Mouse (Mus musculus): ENCODE data around the gene Hivep3.

The Hivep3 gene

DNA sequence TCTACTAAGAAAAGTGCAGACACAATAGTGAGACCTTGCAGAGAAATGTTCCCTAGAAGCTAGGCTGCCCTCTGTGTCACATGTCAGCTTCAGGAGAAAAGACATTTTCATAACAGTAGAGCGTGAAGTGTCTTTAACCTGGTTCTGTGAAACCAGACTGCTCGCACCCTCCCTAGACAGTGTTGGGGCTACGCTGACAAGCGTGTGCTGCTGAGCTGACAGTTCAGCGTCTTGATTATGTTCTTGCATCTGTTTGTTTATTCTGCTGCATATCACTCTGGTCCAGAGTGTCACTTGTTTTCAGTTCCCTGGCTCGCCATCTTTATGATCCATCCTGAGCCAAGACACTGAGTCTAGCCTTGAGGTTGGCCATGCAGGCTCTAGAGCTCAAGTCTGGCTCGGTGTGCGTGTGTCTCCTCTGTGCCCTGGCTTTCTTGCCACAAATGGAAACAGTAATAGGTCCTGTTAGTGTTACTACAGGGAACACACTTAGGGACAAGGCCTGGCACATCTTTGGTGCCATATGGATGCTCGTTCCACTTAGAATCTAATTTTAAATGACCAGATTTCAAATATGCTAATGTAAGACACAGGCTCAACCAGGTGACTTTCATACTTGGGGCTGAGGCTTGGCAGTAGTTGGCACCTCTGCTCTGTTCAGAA is 28.0 kb downstream of the Hivep3 start:
- no peak for DNase-seq (ENCODE audit: low spot score)

GRCm38 (mm10) chr4:119762171-119762570 is 28.6 kb downstream of the Hivep3 start:
- DNase-seq (ENCODE audit: low spot score), result no peak

DNA sequence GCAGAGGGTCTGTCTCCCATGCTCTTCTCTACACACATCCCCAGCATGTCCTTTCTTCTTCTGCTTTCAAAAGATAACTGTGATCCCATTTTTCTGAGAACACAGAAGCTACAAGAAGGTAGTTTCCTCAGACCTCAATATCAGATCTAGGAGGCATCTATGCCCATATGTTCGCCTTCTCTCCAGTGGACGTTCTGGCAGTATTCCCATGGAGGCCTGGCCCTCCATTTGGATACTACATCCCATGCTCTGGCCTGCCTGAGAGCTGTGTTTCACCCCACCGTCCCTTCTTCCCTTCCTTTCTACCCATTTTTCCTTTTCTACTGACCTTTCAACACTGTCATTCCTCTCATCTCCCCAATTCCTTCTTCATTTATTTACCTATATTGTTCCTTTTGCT is 34.5 kb downstream of the Hivep3 start:
- no peak for DNase-seq (ENCODE audit: low spot score)

GRCm38 (mm10) chr4:119775913-119776312 is 42.3 kb downstream of the Hivep3 start:
- no peak for DNase-seq (ENCODE audit: low spot score)

DNA sequence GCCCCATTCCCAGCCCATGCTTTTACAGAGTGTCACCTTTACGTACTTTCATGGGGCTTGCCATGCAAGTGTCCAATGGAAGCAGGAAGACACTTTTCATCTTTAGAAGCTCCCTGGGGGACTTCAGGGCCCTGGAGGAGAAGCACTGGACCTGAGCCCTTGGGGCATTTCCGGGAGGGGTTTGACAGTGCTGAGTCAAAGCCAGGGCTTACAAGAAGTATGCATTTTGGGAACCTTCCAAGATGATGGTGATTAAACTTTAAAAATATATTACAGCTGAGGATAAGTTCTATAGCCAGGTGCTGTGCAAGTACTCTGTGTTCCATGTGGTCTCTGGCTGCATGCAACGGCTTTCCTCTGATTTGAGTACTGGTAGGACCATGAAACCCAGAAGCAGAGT is 43.6 kb downstream of the Hivep3 start:
- no peak for DNase-seq (ENCODE audit: low spot score)

GRCm38 (mm10) chr4:119779561-119780400 is 46.2 kb downstream of the Hivep3 start:
- peak; percentile 17 for DNase-seq (ENCODE audit: low spot score)

DNA sequence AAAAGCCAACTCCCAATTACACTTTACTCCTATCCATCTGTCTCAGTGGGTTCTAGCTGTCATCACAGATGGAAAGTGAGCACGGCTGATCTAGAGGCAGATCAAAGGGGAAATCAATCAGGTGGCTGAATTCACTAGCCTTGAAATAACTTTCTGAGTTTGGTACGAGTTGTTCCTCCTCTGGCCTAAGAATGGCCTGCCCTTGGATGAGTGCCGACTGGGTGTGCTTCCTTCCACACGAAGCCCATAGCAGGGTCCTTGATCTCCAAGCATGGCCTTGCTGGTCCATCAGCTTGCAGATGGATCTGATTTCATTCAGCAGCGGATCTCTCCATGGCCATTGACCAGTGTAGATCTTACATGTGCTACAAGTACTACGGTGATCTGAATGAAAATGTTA is 47.3 kb downstream of the Hivep3 start:
- DNase-seq (ENCODE audit: low spot score), result no peak

GRCm38 (mm10) chr4:119784959-119785358 is 51.4 kb downstream of the Hivep3 start:
- DNase-seq (ENCODE audit: low spot score), result no peak

DNA sequence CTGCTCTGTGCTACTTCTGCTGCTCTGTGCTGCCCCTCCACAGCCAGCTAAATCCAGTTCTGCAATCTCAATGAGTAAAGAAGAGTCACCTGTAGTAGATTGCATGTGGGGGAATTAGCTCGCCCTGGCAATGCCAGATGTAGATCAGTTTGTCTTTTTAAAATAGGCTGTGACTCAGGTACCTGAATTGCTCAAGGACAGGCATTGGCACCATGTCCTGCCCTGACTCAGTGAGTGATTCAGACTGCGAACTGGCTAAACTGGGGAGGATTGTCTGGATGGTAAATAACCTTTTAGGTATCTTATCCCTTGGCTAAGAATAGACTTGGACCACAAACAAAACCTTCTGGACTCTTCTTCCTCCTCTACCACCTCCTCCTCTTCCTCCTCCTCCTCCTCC is 52.7 kb downstream of the Hivep3 start:
- peak; percentile 61 for DNase-seq (ENCODE audit: low spot score)

DNA sequence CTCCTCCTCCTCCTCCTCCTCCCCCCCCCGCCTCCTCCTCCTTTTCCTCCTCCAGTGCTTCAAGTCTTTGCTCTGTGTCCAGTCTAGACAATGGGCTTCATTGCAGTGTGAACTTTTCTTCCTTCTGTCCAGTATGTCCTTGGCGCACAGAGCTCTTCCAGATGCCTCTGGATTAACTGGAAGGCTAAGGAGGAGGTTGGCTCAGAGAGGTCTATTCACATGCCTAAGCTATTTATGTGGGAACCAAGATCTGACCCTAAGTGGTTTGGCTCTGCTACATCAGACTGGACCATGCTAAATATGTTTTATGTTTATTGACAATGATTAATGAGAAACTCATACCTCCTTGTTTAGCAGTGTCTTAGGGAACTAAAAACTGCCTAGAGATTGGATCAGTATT is 53.1 kb downstream of the Hivep3 start:
- peak; percentile 14 for DNase-seq (ENCODE audit: low spot score)

DNA sequence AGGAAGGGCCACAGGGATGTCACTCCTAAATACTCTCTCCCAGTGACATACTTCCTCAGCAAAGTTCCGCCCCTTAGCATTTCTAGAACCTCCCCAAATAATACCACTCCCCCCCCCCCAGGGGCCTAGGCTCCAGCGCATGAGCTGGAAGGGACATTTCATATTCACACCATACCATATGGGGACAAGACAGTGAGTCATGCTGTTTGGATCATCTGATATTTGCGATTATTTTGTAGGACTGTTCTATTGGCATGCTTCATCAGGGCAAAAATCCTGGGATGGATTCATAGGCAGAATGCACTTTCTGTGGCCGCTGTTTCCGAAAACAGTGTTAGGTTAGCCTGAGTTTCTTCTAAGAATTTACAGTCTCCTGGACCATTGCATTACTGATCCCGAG is 55.2 kb downstream of the Hivep3 start:
- DNase-seq (ENCODE audit: low spot score), result no peak

- DNase-seq (ENCODE audit: low spot score), result no peak
Observed at GRCm38 (mm10) chr4:119789495-119790148, 56.0 kb downstream of the Hivep3 start.

GRCm38 (mm10) chr4:119798891-119799290 is 65.3 kb downstream of the Hivep3 start:
- no peak for DNase-seq (ENCODE audit: low spot score)

DNA sequence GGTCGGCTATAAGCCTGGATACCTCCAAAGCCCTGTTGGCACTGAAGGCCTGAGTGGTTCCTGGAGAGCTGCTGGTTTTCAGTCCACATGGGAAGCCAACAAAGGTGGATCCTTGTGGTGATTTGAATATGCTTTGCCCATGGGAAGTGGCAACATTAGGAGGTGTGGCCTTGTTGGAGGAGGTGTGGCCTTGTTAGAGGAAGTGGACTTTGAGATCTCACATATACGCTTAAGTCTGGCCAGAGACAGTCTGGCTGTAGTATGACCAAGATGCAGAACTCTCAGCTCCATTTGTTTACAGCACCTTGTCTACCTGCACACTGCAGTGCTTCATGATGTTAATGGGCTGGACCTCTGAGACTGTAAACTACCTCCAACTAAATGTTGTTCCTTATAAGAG is 73.0 kb downstream of the Hivep3 start:
- no peak for DNase-seq (ENCODE audit: low spot score)

- no peak for DNase-seq (ENCODE audit: low spot score)
Observed at GRCm38 (mm10) chr4:119807359-119807758, 73.8 kb downstream of the Hivep3 start.

- peak; percentile 14 for DNase-seq (ENCODE audit: low spot score)
Observed at GRCm38 (mm10) chr4:119809245-119809644, 75.7 kb downstream of the Hivep3 start.

DNA sequence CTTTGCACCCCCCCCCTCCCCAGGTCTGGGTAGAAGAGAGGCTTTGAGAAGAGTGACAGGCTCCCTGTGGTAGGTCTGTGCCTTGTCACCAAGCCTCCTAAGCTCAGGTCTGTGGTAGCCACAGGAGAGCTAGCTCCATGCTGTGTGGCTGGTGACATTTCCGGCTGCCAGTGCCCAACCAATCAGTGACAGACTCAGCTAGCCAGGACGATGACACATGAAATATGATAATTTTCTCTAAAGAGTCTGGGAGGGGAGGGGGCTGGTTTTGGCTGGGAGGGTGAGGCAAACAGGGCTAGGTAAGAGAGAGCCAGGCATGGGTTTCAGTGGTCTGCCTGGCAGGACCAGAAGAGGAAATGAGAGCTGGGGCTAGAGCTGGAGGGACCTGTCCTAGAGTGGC is 79.2 kb downstream of the Hivep3 start:
- DNase-seq (ENCODE audit: low spot score), result no peak

DNA sequence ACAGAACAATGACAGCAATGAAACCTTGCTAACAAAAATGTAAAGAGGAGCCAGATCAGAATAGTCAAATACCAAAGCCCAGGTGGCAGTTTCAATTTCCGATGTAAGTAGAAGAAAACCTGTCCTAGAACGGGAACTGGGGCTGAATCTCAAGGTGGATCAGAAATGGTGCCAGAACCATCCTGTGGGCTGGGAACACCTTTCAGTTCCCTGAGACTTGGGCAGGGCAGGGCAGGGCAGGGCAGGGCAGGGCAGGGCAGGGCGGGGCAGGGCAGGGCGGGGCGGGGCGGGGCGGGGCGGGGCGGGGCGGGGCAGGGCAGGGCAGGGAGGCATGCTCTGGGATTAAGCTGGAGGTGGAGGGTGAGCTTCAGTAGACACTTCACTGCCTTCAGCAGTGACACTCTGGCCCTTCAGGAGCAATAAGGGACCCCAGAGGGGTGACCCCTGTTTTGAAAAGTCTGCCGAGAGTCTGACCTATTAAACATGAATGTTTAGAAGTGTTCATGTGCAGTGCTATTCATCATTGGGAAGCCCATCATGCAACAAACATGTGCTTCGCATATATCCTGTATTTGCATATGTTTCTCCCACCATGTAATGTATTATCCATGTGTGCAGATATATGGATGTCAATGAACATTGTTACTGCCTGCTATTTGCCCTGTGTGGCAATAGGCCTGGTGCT is 80.1 kb downstream of the Hivep3 start:
- DNase-seq (ENCODE audit: low spot score), result no peak

- DNase-seq (ENCODE audit: low spot score), result no peak
Observed at GRCm38 (mm10) chr4:119814185-119815132, 80.9 kb downstream of the Hivep3 start.

DNA sequence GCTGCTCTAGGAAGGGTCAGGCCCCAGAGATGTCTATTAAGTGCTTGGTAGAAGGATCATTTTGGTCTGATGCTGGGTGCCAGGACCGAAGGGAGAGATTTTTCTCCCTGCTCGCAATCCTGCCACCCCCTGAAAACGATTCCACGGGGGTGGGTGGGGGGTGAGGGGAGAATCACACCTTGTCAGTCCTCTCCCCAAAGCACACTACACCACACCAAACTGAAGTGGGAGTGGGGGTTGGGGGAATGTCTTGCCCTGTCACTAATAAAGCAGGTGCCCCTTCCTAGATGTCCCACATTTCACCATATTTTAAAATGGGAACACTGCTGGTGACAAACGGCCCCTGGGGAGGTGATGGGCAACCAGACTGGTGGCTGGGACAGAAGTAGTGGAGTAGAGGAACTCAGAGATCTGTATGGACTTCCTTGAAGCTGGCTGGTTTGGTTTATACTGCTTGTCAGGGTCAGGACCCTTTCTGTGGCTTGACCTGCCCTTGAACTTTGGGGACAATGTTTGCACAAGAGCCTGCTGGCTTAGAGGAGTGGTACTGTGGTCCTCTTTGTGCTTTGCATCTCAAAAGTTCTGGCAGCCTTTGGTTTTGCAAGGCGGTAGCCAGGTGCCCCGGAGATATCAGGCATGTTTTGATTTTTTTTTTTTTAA is 81.7 kb downstream of the Hivep3 start:
- DNase-seq (ENCODE audit: low spot score), result no peak

DNA sequence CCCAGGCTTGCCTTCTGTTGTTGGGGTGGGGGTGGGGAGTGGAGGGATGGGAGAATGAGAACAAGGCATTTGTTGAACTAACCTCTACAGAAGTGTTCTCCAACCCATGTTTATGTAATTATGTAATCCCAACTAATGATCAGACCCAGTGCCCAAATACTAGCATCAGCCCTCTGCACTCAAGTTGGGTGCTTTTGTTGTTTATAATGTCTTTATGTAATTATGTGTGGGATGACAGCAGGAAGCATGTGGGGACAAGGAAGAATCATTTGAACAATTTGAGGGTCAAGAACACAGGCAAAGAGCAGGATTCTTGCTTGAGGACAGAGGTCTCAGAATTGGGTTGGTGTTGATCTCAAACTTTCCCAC is 82.2 kb downstream of the Hivep3 start:
- DNase-seq (ENCODE audit: low spot score), result no peak

All from urinary bladder, postnatal 14 days (tissue).